Mouse (Mus musculus) gastrocnemius, adult 8-10 months (tissue): ENCODE measurements around the gene Ttc21a. TPM values are rescaled to one million over a fixed set of nuclear protein-coding genes. Genes with fewer than 3 reads are reported as not detected.
"Not testable (repeated sequence)": the region's sequence is repeated elsewhere in the genome, so short reads cannot be mapped to it uniquely, and the experiment has no call there.

ENCODE experiments used
- DNase-seq, 2 experiments: peaks; one replicate each; pipeline ENCODE4 v3.0.0; 2022; ENCODE audit warnings: low spot score in 2 of 2
- total RNA-seq, 4 experiments: library from RNA; stranded (reverse); gene quantifications; 2 replicates each; pipeline ENCODE4 v1.2.4; 2022

Gene Ttc21a
- total RNA-seq, 4 experiments from 2014 or later, result not detected

GRCm38 (mm10) chr9:119994207-119994606, 56.8 kb downstream of the Ttc21a start:
- DNase-seq, result no peak

GRCm38 (mm10) chr9:119996080-119996479, 58.7 kb downstream of the Ttc21a start:
- DNase-seq, result no peak

- no peak for DNase-seq
Measured at GRCm38 (mm10) chr9:119998776-119999175, 61.4 kb downstream of the Ttc21a start.

DNA sequence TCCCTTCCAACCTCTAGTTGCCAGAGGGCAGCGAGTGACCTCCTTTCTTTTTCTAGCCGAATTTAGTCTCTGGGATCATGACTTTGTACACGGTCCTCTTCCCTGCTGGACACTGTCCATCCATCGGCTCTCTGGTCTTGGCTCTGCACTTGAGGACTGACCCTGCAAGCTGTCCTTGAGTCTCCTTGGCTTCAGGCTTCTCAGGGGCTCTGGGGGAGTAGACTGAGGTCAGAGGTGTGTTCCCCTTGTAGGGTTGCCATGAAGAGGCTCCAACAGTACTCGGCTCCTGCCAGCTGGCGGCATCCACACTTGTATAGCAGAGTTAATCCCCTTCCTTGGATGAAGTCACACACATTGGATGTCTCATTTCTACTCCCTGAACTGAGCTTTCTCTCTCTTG, 62.2 kb downstream of the Ttc21a start:
- peak in 1 of 2 experiments; percentile 39 for DNase-seq

DNA sequence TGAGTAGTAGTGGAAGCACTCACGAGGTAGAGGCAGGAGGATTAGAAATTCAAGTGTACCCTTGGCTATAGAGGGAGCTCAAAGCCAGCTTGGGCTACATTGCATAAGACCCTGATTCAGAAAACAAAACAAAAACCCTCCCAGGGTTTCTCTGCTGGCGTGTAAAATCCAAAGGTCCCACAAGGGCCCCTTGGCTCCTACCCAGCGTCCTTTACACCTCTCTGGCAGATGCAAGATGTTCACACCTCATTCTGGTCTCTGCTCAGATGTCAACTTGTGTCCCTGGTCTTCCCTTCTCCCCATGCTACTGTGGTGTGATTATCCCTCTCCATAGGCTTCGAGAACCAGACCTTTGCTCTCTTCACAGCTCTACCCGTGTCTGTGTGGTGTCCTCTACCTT, 63.4 kb downstream of the Ttc21a start:
- no peak for DNase-seq

DNA sequence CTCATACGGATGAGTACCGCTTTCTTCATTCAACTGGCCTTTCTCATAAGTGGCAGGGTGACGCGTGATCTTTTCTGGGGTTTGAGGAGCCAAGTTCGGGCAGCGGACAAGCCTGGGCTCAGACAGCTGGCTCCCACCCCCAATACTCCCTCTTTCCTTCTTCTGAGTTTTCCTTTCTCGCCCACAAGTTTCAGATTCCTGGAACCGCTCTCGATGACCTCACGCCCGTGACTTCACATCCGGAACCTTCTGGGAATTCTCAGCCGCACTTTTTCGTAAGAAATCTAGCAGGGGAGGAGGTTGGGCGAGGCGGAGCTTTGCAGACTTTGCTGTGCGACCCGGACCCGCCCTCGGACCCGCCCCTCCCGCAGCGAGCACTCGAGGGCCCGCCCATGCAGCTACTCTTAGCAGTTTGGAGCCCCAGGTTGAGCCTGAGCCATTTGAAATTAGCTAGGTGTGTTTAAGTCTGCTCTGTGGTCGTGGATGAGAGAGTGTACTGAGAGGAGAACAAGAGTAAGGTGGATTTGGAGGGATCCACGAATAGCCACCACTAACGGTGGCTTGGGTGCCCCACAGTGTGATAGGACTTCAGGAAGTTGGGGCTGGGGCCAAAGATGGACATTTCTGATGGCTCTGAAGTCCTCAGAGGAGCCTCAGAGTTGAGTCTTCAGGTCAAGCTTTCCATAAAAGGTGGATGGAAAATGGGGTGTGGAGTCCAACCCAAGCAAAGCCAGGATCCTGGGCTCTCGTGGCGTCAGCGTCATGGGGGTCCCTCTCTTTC, 64.7 kb downstream of the Ttc21a start:
- DNase-seq, result peak; percentile 75 to 78

DNA sequence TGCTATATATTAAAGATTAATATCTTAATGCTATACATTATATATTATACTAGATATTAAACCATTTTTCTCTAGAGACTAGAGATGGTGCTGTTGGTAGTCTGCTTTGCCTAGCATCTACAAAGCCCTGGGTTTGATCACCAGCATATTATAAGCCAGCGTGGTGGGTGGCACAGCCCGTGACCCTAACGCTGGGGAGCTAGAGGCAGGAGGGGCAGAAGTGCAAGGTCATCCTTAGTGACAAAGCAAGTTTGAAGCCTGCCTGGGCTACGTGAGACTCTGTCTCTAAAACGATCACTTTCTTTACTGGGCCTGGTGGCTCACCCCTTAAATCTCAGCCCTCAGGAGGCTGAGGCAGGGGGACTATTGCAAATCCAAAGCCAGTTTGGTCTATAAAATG, 65.5 kb downstream of the Ttc21a start:
- no peak for DNase-seq

DNA sequence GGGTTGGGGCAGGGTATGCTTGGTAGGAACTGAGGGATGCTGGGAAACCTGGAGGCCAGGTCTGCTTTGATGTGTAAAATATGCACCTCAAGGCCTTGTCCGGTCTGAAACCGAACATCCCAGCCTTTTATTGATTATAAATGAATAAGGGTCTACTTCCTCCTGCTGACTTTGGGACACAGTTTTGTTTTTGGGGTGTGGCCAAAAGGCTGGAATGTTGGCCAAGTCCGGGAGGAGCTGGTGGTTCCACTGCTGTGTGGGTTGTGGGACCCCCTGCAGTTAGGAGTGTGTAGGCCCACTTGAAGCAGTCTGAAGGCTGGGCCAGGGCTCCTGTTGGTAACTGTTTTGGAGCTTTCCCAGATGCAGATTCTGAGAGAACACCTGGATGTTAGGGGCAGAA, 68.5 kb downstream of the Ttc21a start:
- DNase-seq, result no peak

GRCm38 (mm10) chr9:120007833-120008232, 70.4 kb downstream of the Ttc21a start:
- DNase-seq, result no peak

- DNase-seq, result no peak
Measured at GRCm38 (mm10) chr9:120009226-120009841, 71.9 kb downstream of the Ttc21a start.

DNA sequence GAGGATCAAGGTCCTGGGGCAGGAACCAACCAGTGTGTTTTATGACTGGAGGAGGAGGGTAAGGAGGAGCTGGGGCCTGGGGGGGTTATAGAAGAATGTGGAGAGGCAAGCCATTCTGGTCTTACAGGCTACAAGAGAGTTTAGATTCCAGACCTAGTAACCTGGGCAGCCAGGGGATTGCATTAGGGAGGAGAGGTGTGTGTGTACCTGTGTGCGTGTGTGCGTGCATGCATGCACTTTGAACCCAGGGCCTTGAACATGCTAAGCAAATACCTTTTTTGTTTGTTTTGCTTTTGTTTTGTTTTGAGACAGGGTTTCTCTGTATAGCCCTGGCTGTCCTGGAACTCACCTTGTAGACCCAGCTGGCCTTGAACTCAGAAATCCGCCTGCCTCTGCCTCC, 72.5 kb downstream of the Ttc21a start:
- DNase-seq, result no peak

- DNase-seq, result peak; percentile 96 to 97
Measured at GRCm38 (mm10) chr9:120010781-120011511, 73.5 kb downstream of the Ttc21a start.

DNA sequence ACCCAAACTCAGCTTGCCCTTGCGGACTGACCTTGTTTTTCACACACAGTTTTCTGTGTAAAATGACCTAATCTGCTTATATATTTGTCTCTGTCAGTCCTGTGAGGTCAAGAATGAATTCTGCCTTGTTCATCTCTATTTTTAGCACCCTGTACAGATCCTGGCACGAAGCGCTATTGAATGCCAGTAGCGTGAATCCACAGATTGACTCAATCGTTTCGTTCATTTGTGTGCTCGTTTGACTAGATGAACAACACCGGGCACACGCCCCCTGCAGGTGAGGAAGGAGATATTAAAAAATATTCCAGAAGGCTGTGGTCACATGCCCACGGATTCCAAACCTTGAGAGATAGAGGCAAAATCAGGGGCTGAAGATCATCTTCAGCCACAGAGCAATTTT, 74.1 kb downstream of the Ttc21a start:
- peak; percentile 42 to 56 for DNase-seq

- not testable (repeated sequence) for DNase-seq
Measured at GRCm38 (mm10) chr9:120012161-120012560, 74.8 kb downstream of the Ttc21a start.

- no peak for DNase-seq
Measured at GRCm38 (mm10) chr9:120012781-120013180, 75.4 kb downstream of the Ttc21a start.

DNA sequence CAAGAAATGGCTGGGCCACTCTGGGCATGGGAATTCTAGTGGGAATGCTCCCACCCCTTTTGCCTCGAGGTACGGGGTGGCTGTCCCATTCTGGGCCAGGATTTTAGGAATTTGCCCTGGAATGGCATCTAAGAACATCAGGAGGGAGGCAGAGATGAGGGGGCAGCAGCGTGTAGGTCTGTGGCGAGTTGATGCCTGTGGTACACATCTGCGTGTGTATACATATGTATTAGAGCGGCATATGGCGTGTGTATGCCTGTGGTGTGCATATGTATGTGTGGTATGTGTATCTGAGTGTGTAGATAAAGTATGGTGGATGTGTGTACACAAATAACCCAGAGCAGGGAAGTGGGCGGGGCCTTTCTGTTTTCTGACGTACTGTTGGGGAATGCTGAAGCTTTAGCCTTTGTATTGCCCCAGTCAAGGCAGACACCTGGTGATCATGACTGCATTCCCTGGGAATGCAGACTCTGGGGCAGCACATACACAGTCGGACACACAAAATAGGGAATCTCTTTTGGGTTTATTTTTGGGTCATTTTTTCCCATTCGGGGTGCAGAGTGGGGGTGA, 75.9 kb downstream of the Ttc21a start:
- no peak for DNase-seq

GRCm38 (mm10) chr9:120014828-120015227, 77.4 kb downstream of the Ttc21a start:
- DNase-seq, result no peak

DNA sequence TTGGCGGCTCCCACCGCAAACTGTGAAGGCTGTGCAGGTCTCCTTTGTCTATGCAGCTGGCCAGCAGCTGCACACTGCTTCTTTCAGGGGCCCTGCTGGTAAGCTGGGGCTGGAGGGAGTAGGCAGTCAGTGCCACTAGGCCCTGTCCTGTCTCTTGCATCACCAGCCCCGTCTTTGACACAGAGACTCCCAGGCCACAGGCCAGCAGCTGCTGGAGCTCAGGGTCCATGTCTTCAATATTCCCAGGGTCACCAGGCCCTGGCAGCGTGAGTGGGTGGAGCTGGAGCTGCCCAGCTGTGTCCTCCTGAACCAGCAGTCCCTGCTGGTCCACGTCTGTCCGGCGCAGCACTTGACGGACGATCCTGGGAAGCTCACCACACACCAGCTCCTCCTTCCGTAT, 79.5 kb downstream of the Ttc21a start:
- DNase-seq, result no peak
